ENCODE assay signal across 9 mouse cellular contexts in the genomic region with DNA sequence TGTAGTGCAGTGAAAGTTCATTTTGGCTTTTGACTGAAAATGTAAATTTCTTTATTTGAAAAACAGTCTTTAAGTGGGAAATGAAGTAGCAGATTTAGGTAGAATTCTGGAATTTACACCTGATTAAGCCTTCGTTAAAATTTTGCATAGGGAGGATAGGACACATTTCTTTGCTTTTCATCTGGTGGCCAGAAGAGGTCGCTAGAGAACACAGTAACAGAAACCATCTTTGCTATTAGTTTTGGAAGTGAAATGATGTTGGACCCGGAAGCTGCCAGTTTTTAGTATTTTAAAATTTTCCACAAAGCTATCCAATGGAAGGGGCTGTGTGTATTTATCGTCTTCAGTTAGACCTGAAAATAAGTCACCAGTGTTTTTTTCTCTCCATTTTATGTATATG. TPM values are rescaled to one million over a fixed set of nuclear protein-coding genes. Genes with fewer than 3 reads are reported as not detected.
DNase-seq lines count a peak whose midpoint lies in the region; ATAC-seq and TF ChIP-seq lines count a peak whose summit lies in the region.
"Had no signal": no experiment of that assay in that cellular context is flagged by ENCODE, and none has a peak within 500 bp of the region (broad histone marks: within the 10 kb centered on the region; RNA-seq: fewer than 3 reads in every experiment).

No protein-coding gene starts in this region.

- DNase-seq in frontal cortex, postnatal 25 days (ENCODE audit: low spot score in 2 of 2), result no peak
- peak; percentile 41 for DNase-seq in left cerebral cortex, postnatal 4 days
- no peak for DNase-seq in left cerebral cortex, adult 8-10 months (ENCODE audit: low spot score in 2 of 2)
- DNase-seq in G1E (ENCODE audit: low spot score), result no peak
- DNase-seq in embryo, embryonic 11 days, result peak; percentile 33
- DNase-seq in right cerebral cortex, postnatal 4 days, result peak; percentile 34
- no peak for DNase-seq in ovary, adult 18-20 months (ENCODE audit: low spot score)

- intact Hi-C loops in left cerebral cortex, postnatal 4 days (cut with DNase I), result loop anchor here (2.0 to 10.0 kb wide), 2 partner anchors 169 to 577 kb away; no protein-coding TSS in a partner anchor

- H3K27me3 ChIP-seq in G1E (ENCODE audit: insufficient read depth, low read length), result no peaks in the 10 kb centered on the region
- H3K27me3 ChIP-seq: heart, embryonic 13.5 days had no signal

- peaks cover 5% of the 10 kb centered on the region for H3K4me1 ChIP-seq in G1E (ENCODE audit: insufficient read depth, low read depth, low read length)

- H3K36me3 ChIP-seq in G1E (replicated peaks), result peaks cover 93% of the 10 kb centered on the region

- H3K9me3 ChIP-seq in G1E (replicated peaks), result no peaks in the 10 kb centered on the region
- H3K9me3 ChIP-seq: heart, embryonic 13.5 days had no signal

- ATAC-seq in frontal cortex, adult (ENCODE audit: low TSS enrichment), result peak; percentile 41; the same call in 1 of the 2 replicates
- ATAC-seq in G1E (ENCODE audit: extremely low read depth, insufficient number of reproducible peaks, low FRiP score, poor library complexity, severe bottlenecking), result no peak

- TF ChIP-seq CTCF in G1E (IDR thresholded peaks at IDR 0.05; ENCODE audit: low read depth, low read length), result peak; percentile 37; the same call in 1 of the 2 replicates

- H3K4me3 ChIP-seq in G1E (ENCODE audit: low read depth, low read length), result no peak overlapping the region
- H3K4me3 ChIP-seq: heart, embryonic 13.5 days had no signal

RNA-seq across cellular contexts. Expression of gene Tyw1, which starts 20.1 kb away (rescaled TPM):
- total RNA-seq in left cerebral cortex, postnatal 4 days (2021), result 10 to 100 TPM; 17.9 to 19.4 TPM
- total RNA-seq in left cerebral cortex, adult 8-10 months (2022), result 10 to 100 TPM; 15.5 to 19.7 (median 16.5) TPM
- total RNA-seq in G1E (2014; fragmentation: Nextera tagmentation) (27.2 and 29.0 TPM in 2 replicates), G1E (2017) (26.3 and 26.7 TPM in 2 replicates)
- 6.5 and 6.7 TPM in 2 replicates for polyA plus RNA-seq in G1E (2012)

RNA-seq across cellular contexts. Expression of gene Sbds, which starts 20.2 kb away (rescaled TPM):
- 10 to 100 TPM; 37.4 to 38.3 TPM for total RNA-seq in left cerebral cortex, postnatal 4 days (2021)
- total RNA-seq in left cerebral cortex, adult 8-10 months (2022), result 10 to 100 TPM; 77.8 to 89.1 (median 86.8) TPM
- total RNA-seq in G1E (2014; fragmentation: Nextera tagmentation) (112 and 123 TPM in 2 replicates), G1E (2017) (76.1 and 91.8 TPM in 2 replicates)
- 18.9 and 28.1 TPM in 2 replicates for polyA plus RNA-seq in G1E (2012)

RNA-seq across cellular contexts. Expression of gene Tmem248, which starts 58.6 kb away (rescaled TPM):
- total RNA-seq in left cerebral cortex, postnatal 4 days (2021), result 10 to 100 TPM; 29.4 to 33.6 TPM
- total RNA-seq in left cerebral cortex, adult 8-10 months (2022), result 10 to 100 TPM; 45.9 to 56.3 (median 50.4) TPM
- 62.4 and 63.5 TPM in 2 replicates for total RNA-seq in G1E (2014; fragmentation: Nextera tagmentation)
- total RNA-seq in G1E (2017), result 39.4 and 40.6 TPM in 2 replicates
- polyA plus RNA-seq in G1E (2012), result 27.3 and 34.6 TPM in 2 replicates

Comparison
In these comparisons a context has a peak if more than half of its experiments do, and no peak if none do; other contexts are left out.
1. DNase-seq: peak in left cerebral cortex, postnatal 4 days (single experiment), embryo, embryonic 11 days (single experiment) and right cerebral cortex, postnatal 4 days (single experiment); none in frontal cortex, postnatal 25 days (0 of 2), left cerebral cortex, adult 8-10 months (0 of 2), G1E (single experiment) and ovary, adult 18-20 months (single experiment).